Mouse (Mus musculus) MEL-GATA-1-ER (cell line): ENCODE measurements at regions not wholly inside any gene's neighbourhood (a gene's known extent, or its start where the extent isn't known, plus 50 kb on each side); places are given as distances from the start of the nearest gene placed in this dataset.

ENCODE experiments used
- DNase-seq: peaks from one replicate; pipeline ENCODE4 v3.0.0-alpha.2; 2012; ENCODE audit warnings: low read depth; ENCODE audit errors: extremely low read depth

- DNase-seq, result no peak
Observed at GRCm38 (mm10) chr6:127207308-127207707, 55.3 kb upstream of the Ccnd2 start.

- no peak for DNase-seq
Observed at GRCm38 (mm10) chr6:127213355-127213754, 61.4 kb upstream of the Ccnd2 start.

- DNase-seq, result no peak
Observed at GRCm38 (mm10) chr6:127215915-127216314, 63.9 kb upstream of the Ccnd2 start.

DNA sequence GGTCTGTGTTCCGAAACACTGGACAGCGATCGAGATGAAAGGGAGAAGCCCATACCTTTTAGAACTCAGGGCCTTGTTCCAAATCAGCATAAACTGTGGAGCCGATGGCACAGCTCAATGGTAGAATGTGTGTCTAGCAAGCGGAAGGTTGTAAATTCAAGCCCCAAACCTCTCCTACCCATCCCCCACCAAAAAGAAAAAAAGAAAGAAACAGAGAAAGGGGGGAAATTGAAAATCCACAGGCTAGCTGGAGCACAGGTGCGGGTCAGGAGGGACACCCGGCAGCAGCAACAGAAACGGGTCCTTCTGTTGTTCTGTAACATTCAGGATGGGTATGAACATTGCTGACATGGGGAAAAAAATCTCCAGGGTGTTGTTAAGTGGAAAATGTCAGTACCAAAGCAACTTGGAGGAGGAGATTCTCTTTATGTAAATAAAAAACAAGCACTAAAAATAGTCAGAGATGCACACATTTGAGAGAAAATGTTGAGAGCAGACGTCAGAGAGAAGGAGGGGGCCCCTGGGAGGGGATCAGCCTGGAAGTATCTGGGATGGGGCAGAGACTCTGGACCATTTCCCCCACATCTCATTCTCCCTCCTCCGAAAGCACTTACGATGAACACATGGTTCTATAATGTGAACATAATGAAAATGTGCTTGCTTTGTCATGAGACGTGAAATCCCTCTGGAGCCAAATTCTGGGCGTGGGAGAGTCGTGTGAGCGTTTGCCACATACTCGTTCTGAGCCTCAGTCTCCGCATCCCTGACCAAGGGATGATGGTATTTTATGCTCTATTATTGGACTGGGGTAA lies 66.8 kb upstream of the Ccnd2 start:
- no peak for DNase-seq

- DNase-seq, result no peak
Observed at GRCm38 (mm10) chr6:127219446-127219802, 67.4 kb upstream of the Ccnd2 start.

GRCm38 (mm10) chr6:127226242-127226983 lies 74.4 kb upstream of the Ccnd2 start:
- DNase-seq, result no peak

DNA sequence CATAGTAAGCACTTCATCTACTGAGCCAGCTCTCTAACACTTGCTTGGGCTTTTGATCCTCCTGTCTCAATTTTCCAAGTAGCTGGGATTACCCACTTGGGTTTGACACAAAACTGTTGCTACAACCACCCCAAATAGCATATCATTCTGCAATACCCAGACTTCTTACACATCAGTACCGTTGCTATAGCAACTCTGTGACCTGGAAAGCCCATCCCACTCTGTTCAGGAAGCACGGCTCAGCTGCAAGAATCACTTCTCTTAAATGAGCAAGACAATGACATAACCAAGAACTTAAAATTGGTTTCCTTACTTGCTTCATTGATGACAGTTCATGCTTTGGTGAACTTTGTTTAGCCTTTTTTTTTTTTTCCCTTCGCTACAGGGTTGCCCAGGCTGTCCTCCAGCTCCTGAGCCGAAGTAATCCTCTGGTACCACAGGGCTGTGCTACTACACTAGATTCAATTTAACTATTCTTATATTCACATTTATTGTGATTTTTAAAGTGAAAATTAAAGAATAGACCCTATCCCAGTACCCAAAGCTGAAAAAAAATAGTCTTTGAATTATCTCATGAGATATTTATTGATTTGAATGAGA lies 84.6 kb upstream of the Ccnd2 start:
- DNase-seq, result no peak

DNA sequence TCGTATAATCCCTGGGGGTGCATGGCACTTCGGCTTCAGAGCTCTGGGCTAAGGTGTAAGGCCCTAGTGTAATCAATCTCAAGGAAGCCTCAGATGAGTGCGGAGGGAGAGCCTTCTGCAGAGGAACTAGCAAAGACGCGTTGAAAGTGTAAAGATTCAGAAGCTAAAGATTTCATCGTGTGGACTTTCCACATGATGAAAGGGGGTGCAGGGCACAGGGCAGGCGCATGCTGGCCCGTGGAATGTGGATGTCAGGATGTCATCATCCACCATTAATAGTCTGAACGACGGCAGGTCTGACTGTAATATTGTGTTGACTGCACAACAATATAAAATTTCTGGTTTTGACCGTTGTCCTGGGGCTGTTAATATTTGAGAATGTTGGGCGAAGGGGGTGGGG lies 85.2 kb upstream of the Ccnd2 start:
- no peak for DNase-seq

GRCm38 (mm10) chr6:127239529-127240471 lies 87.8 kb upstream of the Ccnd2 start:
- no peak for DNase-seq

- no peak for DNase-seq
Observed at GRCm38 (mm10) chr6:127240472-127241375, 88.7 kb upstream of the Ccnd2 start.

DNA sequence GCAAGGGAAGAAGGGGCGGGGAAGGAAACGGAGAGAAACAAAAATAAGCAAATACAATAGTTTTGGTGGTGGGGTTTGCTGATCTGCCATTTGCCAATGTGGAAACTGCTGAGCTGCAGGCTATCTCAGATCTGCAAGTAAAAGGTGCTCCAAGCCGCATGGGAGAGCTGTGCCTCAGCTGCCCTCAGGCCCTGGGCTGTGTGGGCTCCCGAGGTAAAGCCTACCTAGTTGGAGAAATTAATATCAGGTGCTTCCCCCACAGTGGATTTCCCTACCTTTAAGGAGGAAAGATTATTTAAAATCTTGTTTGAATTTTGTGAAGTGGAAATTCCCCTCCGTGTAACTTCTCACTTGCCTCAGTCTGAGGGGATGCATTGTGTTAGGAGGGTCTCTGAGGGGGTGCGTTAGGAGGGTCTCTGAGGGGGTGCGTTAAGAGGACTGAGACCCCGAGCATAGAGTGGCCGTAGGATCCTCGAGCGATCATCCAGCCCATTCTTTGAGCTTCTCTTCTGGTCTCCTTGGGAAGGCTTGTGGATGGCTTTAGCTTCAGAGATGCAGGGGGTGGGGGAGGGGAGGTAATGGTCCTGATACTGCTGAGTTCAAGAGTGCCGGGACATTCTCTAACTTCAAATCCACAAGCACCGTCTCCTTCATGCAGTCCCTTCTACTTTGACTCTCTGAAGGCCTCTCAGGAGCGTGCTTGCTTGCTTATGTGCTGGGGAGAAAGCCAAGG lies 89.9 kb upstream of the Ccnd2 start:
- no peak for DNase-seq

GRCm38 (mm10) chr6:127243032-127243431 lies 91.0 kb upstream of the Ccnd2 start:
- DNase-seq, result no peak

DNA sequence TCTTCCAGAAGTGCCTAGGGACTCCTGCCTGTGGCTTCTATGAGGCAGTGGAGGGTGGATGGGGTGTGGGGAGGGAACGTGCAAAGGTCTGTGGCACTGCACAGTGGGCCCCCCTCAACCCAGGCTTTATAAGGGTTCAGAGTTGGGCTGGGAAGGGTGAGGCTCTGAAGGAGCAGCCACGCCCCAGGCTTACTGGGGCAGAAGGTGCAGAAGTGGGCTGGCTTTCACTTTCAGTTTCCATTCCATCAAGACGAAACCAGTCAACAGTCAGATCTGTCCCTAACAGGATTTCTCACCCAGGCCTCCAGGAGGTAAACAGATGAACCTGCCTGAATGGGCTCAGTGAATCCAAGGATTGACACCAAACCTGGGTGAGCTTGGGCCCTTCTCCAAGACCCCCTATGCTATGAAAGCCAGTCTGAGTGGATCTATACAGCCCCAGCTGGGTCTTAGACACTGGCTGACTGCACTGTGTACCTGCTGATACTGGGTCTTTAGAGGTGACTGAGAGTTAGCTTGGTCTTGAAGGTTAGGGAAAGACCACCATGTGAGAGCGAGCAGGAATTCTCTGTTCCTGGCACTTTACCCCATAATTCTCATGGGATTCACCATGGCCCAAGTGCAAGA lies 93.9 kb upstream of the Ccnd2 start:
- no peak for DNase-seq

- no peak for DNase-seq
Observed at GRCm38 (mm10) chr6:127246730-127247129, 94.7 kb upstream of the Ccnd2 start.

GRCm38 (mm10) chr6:127247343-127247742 lies 95.3 kb upstream of the Ccnd2 start:
- DNase-seq, result no peak

DNA sequence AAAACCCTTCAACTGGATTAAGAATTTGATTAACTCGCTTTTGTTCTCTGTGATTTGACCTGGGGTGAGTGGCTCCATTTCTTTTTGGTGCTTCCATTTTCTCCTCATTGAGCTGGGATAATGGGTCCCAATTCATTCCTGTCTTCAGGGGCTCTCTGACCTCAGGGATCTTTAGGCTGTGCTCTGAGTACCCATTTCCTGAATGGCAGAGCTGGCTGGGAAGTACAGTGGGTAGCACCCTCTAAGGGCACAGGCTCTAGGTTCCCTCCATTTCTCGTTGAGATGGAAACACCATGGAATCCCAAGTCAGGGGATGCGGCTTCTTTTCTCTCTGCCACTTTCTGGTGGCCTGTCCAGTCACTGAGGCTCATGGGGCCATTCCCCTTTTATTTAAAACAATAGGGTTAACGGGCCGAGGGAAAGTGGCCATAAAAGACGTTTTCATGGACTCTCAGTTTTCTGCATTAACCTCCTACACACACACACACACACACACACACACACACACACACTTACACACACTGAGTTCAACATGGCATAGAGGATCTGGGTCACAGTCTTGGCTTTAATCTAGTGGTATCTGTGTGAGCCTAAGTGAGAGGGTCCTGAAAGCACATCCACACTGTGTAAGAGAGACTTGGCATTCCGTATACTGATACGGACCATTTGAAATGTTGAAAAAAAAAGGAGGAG lies 98.3 kb upstream of the Ccnd2 start:
- no peak for DNase-seq

GRCm38 (mm10) chr6:127250874-127251670 lies 99.1 kb upstream of the Ccnd2 start:
- no peak for DNase-seq

GRCm38 (mm10) chr6:127251671-127251985 lies 99.6 kb upstream of the Ccnd2 start:
- DNase-seq, result no peak
